ENCODE assay signal across 10 mouse cellular contexts in the genomic region with DNA sequence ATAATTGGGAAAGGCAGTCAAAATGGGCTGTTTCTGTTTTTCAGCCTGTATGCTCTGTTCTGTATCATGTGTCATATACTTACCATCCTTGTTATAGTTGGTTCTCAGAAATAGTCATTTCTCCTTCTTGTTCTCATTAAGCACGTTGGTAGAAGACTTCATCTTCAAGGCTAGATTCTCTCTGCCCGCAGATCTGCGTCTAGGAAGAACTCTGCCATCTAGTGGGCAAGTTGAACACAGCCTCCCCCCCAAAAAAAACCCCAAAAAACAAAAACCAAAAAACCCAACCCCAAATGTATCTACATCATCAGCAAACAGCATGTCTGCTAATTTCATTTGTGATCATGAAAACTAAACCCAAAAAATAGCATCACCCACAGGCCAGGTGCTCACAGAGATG. TPM values are rescaled to one million over a fixed set of nuclear protein-coding genes. Genes with fewer than 3 reads are reported as not detected.
DNase-seq lines count a peak whose midpoint lies in the region; ATAC-seq and TF ChIP-seq lines count a peak whose summit lies in the region.
"Had no signal": no experiment of that assay in that cellular context is flagged by ENCODE, and none has a peak within 500 bp of the region (broad histone marks: within the 10 kb centered on the region; RNA-seq: fewer than 3 reads in every experiment).

No protein-coding gene starts in this region.

- WGBS in embryonic facial prominence, embryonic 11.5 days: 41% methylated on average over 3 of the region's 3 CpGs
- WGBS in embryonic facial prominence, embryonic 10.5 days: 44% methylated on average over 3 of the region's 3 CpGs
- 8% methylated on average over 3 of the region's 3 CpGs for WGBS in lung, postnatal 0 days
- 4% methylated on average over 3 of the region's 3 CpGs for whole genome bisulfite sequencing in bone marrow, adult 2 months
- 59% methylated on average over 3 of the region's 3 CpGs for WGBS in midbrain, embryonic 10.5 days

- TF ChIP-seq POLR2A in bone marrow, adult 2 months (IDR thresholded peaks at IDR 0.05; ENCODE audit: borderline replicate concordance, control insufficient read depth, low read depth, low read length): no peak

- peak; percentile 70 for TF ChIP-seq CTCF in lung, postnatal 0 days (IDR thresholded peaks at IDR 0.05)
- TF ChIP-seq CTCF in bone marrow, adult 2 months (IDR thresholded peaks at IDR 0.05; ENCODE audit: control insufficient read depth, insufficient read depth, low read length): peak; percentile 59; the same call in 1 of the 2 replicates

- no peaks in the 10 kb centered on the region for H3K27me3 ChIP-seq in embryonic facial prominence, embryonic 11.5 days (ENCODE audit: control insufficient read depth, insufficient read depth, low read length)
- H3K27me3 ChIP-seq in embryonic facial prominence, embryonic 10.5 days (replicated peaks; ENCODE audit: low read depth, poor library complexity, severe bottlenecking): no peaks in the 10 kb centered on the region
- no peaks in the 10 kb centered on the region for H3K27me3 ChIP-seq in lung, postnatal 0 days (replicated peaks; ENCODE audit: insufficient read depth, low read length)
- H3K27me3 ChIP-seq in midbrain, embryonic 10.5 days (ENCODE audit: low read depth, poor library complexity, severe bottlenecking): no peaks in the 10 kb centered on the region

- no peaks in the 10 kb centered on the region for H3K9me3 ChIP-seq in embryonic facial prominence, embryonic 11.5 days (replicated peaks; ENCODE audit: control insufficient read depth, low read length)
- no peaks in the 10 kb centered on the region for H3K9me3 ChIP-seq in embryonic facial prominence, embryonic 10.5 days
- H3K9me3 ChIP-seq in lung, postnatal 0 days (ENCODE audit: low read length): no peaks in the 10 kb centered on the region
- H3K9me3 ChIP-seq in midbrain, embryonic 10.5 days (replicated peaks): no peaks in the 10 kb centered on the region

- no peak overlapping the region for H3K4me3 ChIP-seq in embryonic facial prominence, embryonic 11.5 days (ENCODE audit: low read depth, low read length)
- H3K4me3 ChIP-seq in embryonic facial prominence, embryonic 10.5 days: no peak overlapping the region
- H3K4me3 ChIP-seq in lung, postnatal 0 days (ENCODE audit: low read depth, low read length): no peak overlapping the region
- no peak overlapping the region for H3K4me3 ChIP-seq in bone marrow, adult 2 months (replicated peaks; ENCODE audit: control insufficient read depth, low read depth, low read length)
- H3K4me3 ChIP-seq in midbrain, embryonic 10.5 days: no peak overlapping the region

- H3K4me1 ChIP-seq in embryonic facial prominence, embryonic 11.5 days (ENCODE audit: control insufficient read depth, insufficient read depth, low read length): no peaks in the 10 kb centered on the region
- H3K4me1 ChIP-seq in embryonic facial prominence, embryonic 10.5 days: no peaks in the 10 kb centered on the region; the same call in 1 of the 2 replicates
- no peaks in the 10 kb centered on the region for H3K4me1 ChIP-seq in lung, postnatal 0 days (ENCODE audit: insufficient read depth, low read depth, low read length)
- H3K4me1 ChIP-seq in bone marrow, adult 2 months (ENCODE audit: control insufficient read depth, insufficient read depth, low read length): peaks cover 1% of the 10 kb centered on the region
- no peaks in the 10 kb centered on the region for H3K4me1 ChIP-seq in midbrain, embryonic 10.5 days

- no peak overlapping the region for H3K4me2 ChIP-seq in embryonic facial prominence, embryonic 11.5 days (ENCODE audit: low read depth, low read length)
- H3K4me2 ChIP-seq in lung, postnatal 0 days (replicated peaks; ENCODE audit: low read depth, low read length): no peak overlapping the region

- no peak overlapping the region for H3K9ac ChIP-seq in embryonic facial prominence, embryonic 11.5 days (replicated peaks; ENCODE audit: low read length)
- no peak overlapping the region for H3K9ac ChIP-seq in lung, postnatal 0 days (replicated peaks; ENCODE audit: low read depth)

- no peak overlapping the region for H3K27ac ChIP-seq in embryonic facial prominence, embryonic 11.5 days (replicated peaks; ENCODE audit: low read depth, low read length)
- H3K27ac ChIP-seq in embryonic facial prominence, embryonic 10.5 days (replicated peaks): no peak overlapping the region
- no peak overlapping the region for H3K27ac ChIP-seq in lung, postnatal 0 days (ENCODE audit: low read length)
- H3K27ac ChIP-seq in bone marrow, adult 2 months (ENCODE audit: control insufficient read depth, insufficient read depth, low read depth, low read length, poor library complexity): no peak overlapping the region
- no peak overlapping the region for H3K27ac ChIP-seq in midbrain, embryonic 10.5 days (replicated peaks)
- H3K27ac ChIP-seq: macrophage had no signal

- ATAC-seq in embryonic facial prominence, embryonic 11.5 days (replicated peaks; ENCODE audit: insufficient number of reproducible peaks, low FRiP score, low TSS enrichment, low read depth): no peak
- no peak for ATAC-seq in lung, postnatal 0 days

- no peak for TF ChIP-seq EP300 in lung, postnatal 0 days (IDR thresholded peaks at IDR 0.05)

- peak; percentile 43 for DNase-seq in embryonic facial prominence, embryonic 11.5 days (ENCODE audit: low spot score)
- no peak for DNase-seq in embryonic facial prominence, embryonic 10.5 days (ENCODE audit: low spot score)
- peak; percentile 65 for DNase-seq in lung, postnatal 0 days (ENCODE audit: low spot score)
- no peak for DNase-seq in lung, adult 18-20 months
- peak; percentile 83 for DNase-seq in naive thymus-derived CD4-positive, alpha-beta T cell, adult 2 months (ENCODE audit: low read depth)
- DNase-seq in urinary bladder, adult 2 months (ENCODE audit: low spot score): no peak
- no peak for DNase-seq in midbrain, embryonic 10.5 days (ENCODE audit: low spot score)
- DNase-seq: kidney, adult 11 months had no signal

- no peaks in the 10 kb centered on the region for H3K36me3 ChIP-seq in embryonic facial prominence, embryonic 11.5 days (replicated peaks; ENCODE audit: control insufficient read depth, insufficient read depth, low read depth, low read length)
- H3K36me3 ChIP-seq in embryonic facial prominence, embryonic 10.5 days (replicated peaks): peaks cover 35% of the 10 kb centered on the region
- H3K36me3 ChIP-seq in lung, postnatal 0 days (ENCODE audit: insufficient read depth, low read length): no peaks in the 10 kb centered on the region
- peaks cover 34% of the 10 kb centered on the region for H3K36me3 ChIP-seq in midbrain, embryonic 10.5 days

RNA-seq across cellular contexts. Expression of gene Gpr18, which starts 4.2 kb away (rescaled TPM):
- polyA plus RNA-seq in embryonic facial prominence, embryonic 11.5 days (2014; fragmentation: Nextera tagmentation; extraction: Ambion mirVana): 0.32 TPM in 1 of 2 replicates, not detected in the other
- polyA plus RNA-seq in embryonic facial prominence, embryonic 10.5 days (2016; fragmentation: Nextera tagmentation; extraction: Ambion mirVana): 0.22 TPM in 1 of 2 replicates, not detected in the other
- polyA plus RNA-seq in lung, postnatal 0 days (2015; fragmentation: Nextera tagmentation; extraction: Ambion mirVana): 0.32 and 0.42 TPM in 2 replicates
- polyA plus RNA-seq in bone marrow, adult 2 months (2011; ENCODE audit: insufficient read depth, insufficient read length, low replicate concordance, missing spikeins): 2.8 and 3.4 TPM in 2 replicates
- polyA plus RNA-seq in urinary bladder, adult 2 months (2012; rRNA removed): 0.40 and 0.71 TPM in 2 replicates
- polyA plus RNA-seq in midbrain, embryonic 10.5 days (2016; fragmentation: Nextera tagmentation; extraction: Ambion mirVana): 0.07 and 0.20 TPM in 2 replicates

RNA-seq across cellular contexts. Expression of gene Ubac2, which starts 41.3 kb away (rescaled TPM):
- 69.4 and 71.9 TPM in 2 replicates for polyA plus RNA-seq in embryonic facial prominence, embryonic 11.5 days (2014; fragmentation: Nextera tagmentation; extraction: Ambion mirVana)
- 70.5 and 73.4 TPM in 2 replicates for polyA plus RNA-seq in embryonic facial prominence, embryonic 10.5 days (2016; fragmentation: Nextera tagmentation; extraction: Ambion mirVana)
- polyA plus RNA-seq in lung, postnatal 0 days (2015; fragmentation: Nextera tagmentation; extraction: Ambion mirVana): 38.5 and 43.2 TPM in 2 replicates
- polyA plus RNA-seq in bone marrow, adult 2 months (2011; ENCODE audit: insufficient read depth, insufficient read length, low replicate concordance, missing spikeins): 9.4 and 21.6 TPM in 2 replicates
- 32.3 and 33.1 TPM in 2 replicates for polyA plus RNA-seq in urinary bladder, adult 2 months (2012; rRNA removed)
- 76.6 and 78.3 TPM in 2 replicates for polyA plus RNA-seq in midbrain, embryonic 10.5 days (2016; fragmentation: Nextera tagmentation; extraction: Ambion mirVana)

RNA-seq across cellular contexts. Expression of gene Gpr183, which starts 45.2 kb away (rescaled TPM):
- polyA plus RNA-seq in embryonic facial prominence, embryonic 11.5 days (2014; fragmentation: Nextera tagmentation; extraction: Ambion mirVana): 3.7 and 4.3 TPM in 2 replicates
- polyA plus RNA-seq in embryonic facial prominence, embryonic 10.5 days (2016; fragmentation: Nextera tagmentation; extraction: Ambion mirVana): 2.4 and 2.9 TPM in 2 replicates
- 1.6 TPM in 2 replicates for polyA plus RNA-seq in lung, postnatal 0 days (2015; fragmentation: Nextera tagmentation; extraction: Ambion mirVana)
- polyA plus RNA-seq in bone marrow, adult 2 months (2011; ENCODE audit: insufficient read depth, insufficient read length, low replicate concordance, missing spikeins): 0.83 and 1.5 TPM in 2 replicates
- 2.4 and 3.2 TPM in 2 replicates for polyA plus RNA-seq in urinary bladder, adult 2 months (2012; rRNA removed)
- 1.8 and 1.9 TPM in 2 replicates for polyA plus RNA-seq in midbrain, embryonic 10.5 days (2016; fragmentation: Nextera tagmentation; extraction: Ambion mirVana)

Comparison
In these comparisons a context has a peak if more than half of its experiments do, and no peak if none do; other contexts are left out.
1. DNase-seq: peak in embryonic facial prominence, embryonic 11.5 days (single experiment), lung, postnatal 0 days (single experiment) and naive thymus-derived CD4-positive, alpha-beta T cell, adult 2 months (single experiment); none in embryonic facial prominence, embryonic 10.5 days (single experiment), lung, adult 18-20 months (0 of 2), urinary bladder, adult 2 months (single experiment) and midbrain, embryonic 10.5 days (single experiment).